Mouse (Mus musculus): ENCODE measurements around the gene Tfeb. TPM values are rescaled to one million over a fixed set of nuclear protein-coding genes. Genes with fewer than 3 reads are reported as not detected.

The Tfeb gene
- polyA plus RNA-seq, 1 experiment from 2014 or later, result 5.6 TPM

- Histone ChIP-seq H3K9me3 (ENCODE audit: control insufficient read depth, low read length) (no peaks in the 10 kb centered on the region), H3K27me3 (ENCODE audit: control insufficient read depth, insufficient read depth, low read length) (no peaks in the 10 kb centered on the region), H3K4me2 (ENCODE audit: low read depth, severe bottlenecking) (peak within 1 kb of the TSS; percentile 78), H3K4me1 (ENCODE audit: control insufficient read depth, insufficient read depth, low read length) (peaks cover 7% of the 10 kb centered on the region), H3K27ac (replicated peaks; ENCODE audit: low read depth, low read length) (no peak within 1 kb of the TSS; the same call in 1 of the 2 replicates), H3K4me3 (ENCODE audit: low read depth, low read length) (peak within 1 kb of the TSS; percentile 69), H3K9ac (ENCODE audit: low read length) (peak within 1 kb of the TSS; percentile 86), H3K36me3 (ENCODE audit: control insufficient read depth, insufficient read depth, low read length) (no peaks in the 10 kb centered on the region)
- no peak for DNase-seq (ENCODE audit: low spot score)
- WGBS, result 0% methylated on average over 3 of the region's 3 CpGs
- no peak for ATAC-seq (ENCODE audit: insufficient number of reproducible peaks, low FRiP score, low TSS enrichment, low read depth)
These were observed 42.6 kb upstream of the Tfeb start, which contains the start of gene Gm21981 for GRCm38 (mm10) chr17:47694442-47694502. Gm21981 (minus strand) TSS chr17:47694455.

GRCm38 (mm10) chr17:47694503-47695336 lies 42.1 kb upstream of the Tfeb start, which contains the start of gene Prickle4:
Prickle4 (minus strand) TSS chr17:47694736.
- ATAC-seq (ENCODE audit: insufficient number of reproducible peaks, low FRiP score, low TSS enrichment, low read depth), result peak; percentile 90

GRCm38 (mm10) chr17:47695337-47695710 lies 41.5 kb upstream of the Tfeb start:
- ATAC-seq (ENCODE audit: insufficient number of reproducible peaks, low FRiP score, low TSS enrichment, low read depth) (no peak), DNase-seq (ENCODE audit: low spot score) (no peak)
- peaks cover 6% of the 10 kb centered on the region for H3K4me1 ChIP-seq (ENCODE audit: control insufficient read depth, insufficient read depth, low read length)
- H3K4me2 ChIP-seq (ENCODE audit: low read depth, severe bottlenecking), result peak overlapping the region; percentile 78
- WGBS, result under 1% methylated on average over 20 of the region's 23 CpGs
- H3K9me3 ChIP-seq (ENCODE audit: control insufficient read depth, low read length), result no peaks in the 10 kb centered on the region
- H3K27ac ChIP-seq (replicated peaks; ENCODE audit: low read depth, low read length), result no peak overlapping the region; the same call in 1 of the 2 replicates
- peak overlapping the region; percentile 86 for H3K9ac ChIP-seq (ENCODE audit: low read length)
- H3K4me3 ChIP-seq (ENCODE audit: low read depth, low read length), result peak overlapping the region; percentile 69
- no peaks in the 10 kb centered on the region for H3K27me3 ChIP-seq (ENCODE audit: control insufficient read depth, insufficient read depth, low read length)
- no peaks in the 10 kb centered on the region for H3K36me3 ChIP-seq (ENCODE audit: control insufficient read depth, insufficient read depth, low read length)

More at GRCm38 (mm10) chr17:47694503-47695336, 42.1 kb upstream of the Tfeb start, which contains the start of gene Prickle4:
- Histone ChIP-seq H3K27ac (replicated peaks; ENCODE audit: low read depth, low read length) (no peak within 1 kb of the TSS; the same call in 1 of the 2 replicates), H3K4me3 (ENCODE audit: low read depth, low read length) (peak within 1 kb of the TSS; percentile 69), H3K9me3 (ENCODE audit: control insufficient read depth, low read length) (no peaks in the 10 kb centered on the region), H3K4me2 (ENCODE audit: low read depth, severe bottlenecking) (peak within 1 kb of the TSS; percentile 78), H3K36me3 (ENCODE audit: control insufficient read depth, insufficient read depth, low read length) (no peaks in the 10 kb centered on the region), H3K4me1 (ENCODE audit: control insufficient read depth, insufficient read depth, low read length) (peaks cover 6% of the 10 kb centered on the region), H3K27me3 (ENCODE audit: control insufficient read depth, insufficient read depth, low read length) (no peaks in the 10 kb centered on the region), H3K9ac (ENCODE audit: low read length) (peak within 1 kb of the TSS; percentile 86)
- peak; percentile 99 for DNase-seq (ENCODE audit: low spot score)
- WGBS, result under 1% methylated on average over 66 of the region's 82 CpGs

- Histone ChIP-seq H3K4me3 (ENCODE audit: low read depth, low read length) (no peak overlapping the region), H3K27ac (replicated peaks; ENCODE audit: low read depth, low read length) (no peak overlapping the region), H3K9me3 (ENCODE audit: control insufficient read depth, low read length) (no peaks in the 10 kb centered on the region), H3K27me3 (ENCODE audit: control insufficient read depth, insufficient read depth, low read length) (peaks cover 5% of the 10 kb centered on the region; the same call in 1 of the 2 replicates), H3K4me2 (ENCODE audit: low read depth, severe bottlenecking) (no peak overlapping the region), H3K36me3 (ENCODE audit: control insufficient read depth, insufficient read depth, low read length) (0 out of 2 replicates have a peak, but pooled peaks cover 2% of the 10 kb centered on the region), H3K4me1 (ENCODE audit: control insufficient read depth, insufficient read depth, low read length) (peaks cover 7% of the 10 kb centered on the region), H3K9ac (ENCODE audit: low read length) (no peak overlapping the region)
- 90% methylated on average over 10 of the region's 10 CpGs for WGBS
- DNase-seq (ENCODE audit: low spot score), result no peak
- ATAC-seq (ENCODE audit: insufficient number of reproducible peaks, low FRiP score, low TSS enrichment, low read depth), result no peak
These were observed 38.7 kb upstream of the Tfeb start for GRCm38 (mm10) chr17:47698156-47698555.

GRCm38 (mm10) chr17:47699055-47699454 lies 37.8 kb upstream of the Tfeb start:
- H3K9ac ChIP-seq (ENCODE audit: low read length), result no peak overlapping the region
- peaks cover 11% of the 10 kb centered on the region; the same call in 1 of the 2 replicates for H3K27me3 ChIP-seq (ENCODE audit: control insufficient read depth, insufficient read depth, low read length)
- 83% methylated on average over 2 of the region's 2 CpGs for WGBS
- 0 out of 2 replicates have a peak, but pooled peaks cover 3% of the 10 kb centered on the region for H3K36me3 ChIP-seq (ENCODE audit: control insufficient read depth, insufficient read depth, low read length)
- ATAC-seq (ENCODE audit: insufficient number of reproducible peaks, low FRiP score, low TSS enrichment, low read depth) (no peak), DNase-seq (ENCODE audit: low spot score) (no peak)
- no peak overlapping the region for H3K27ac ChIP-seq (replicated peaks; ENCODE audit: low read depth, low read length)
- H3K4me2 ChIP-seq (ENCODE audit: low read depth, severe bottlenecking), result no peak overlapping the region
- H3K4me1 ChIP-seq (ENCODE audit: control insufficient read depth, insufficient read depth, low read length), result peaks cover 6% of the 10 kb centered on the region
- H3K4me3 ChIP-seq (ENCODE audit: low read depth, low read length), result no peak overlapping the region
- H3K9me3 ChIP-seq (ENCODE audit: control insufficient read depth, low read length), result no peaks in the 10 kb centered on the region

- no peak overlapping the region for H3K4me2 ChIP-seq (ENCODE audit: low read depth, severe bottlenecking)
- no peak overlapping the region for H3K27ac ChIP-seq (replicated peaks; ENCODE audit: low read depth, low read length)
- 0 out of 2 replicates have a peak, but pooled peaks cover 8% of the 10 kb centered on the region for H3K4me1 ChIP-seq (ENCODE audit: control insufficient read depth, insufficient read depth, low read length)
- 79% methylated on average over 9 of the region's 9 CpGs for WGBS
- no peak overlapping the region for H3K9ac ChIP-seq (ENCODE audit: low read length)
- H3K27me3 ChIP-seq (ENCODE audit: control insufficient read depth, insufficient read depth, low read length), result peaks cover 11% of the 10 kb centered on the region; the same call in 1 of the 2 replicates
- DNase-seq (ENCODE audit: low spot score) (no peak), ATAC-seq (ENCODE audit: insufficient number of reproducible peaks, low FRiP score, low TSS enrichment, low read depth) (no peak)
- no peak overlapping the region for H3K4me3 ChIP-seq (ENCODE audit: low read depth, low read length)
- H3K9me3 ChIP-seq (ENCODE audit: control insufficient read depth, low read length), result no peaks in the 10 kb centered on the region
- H3K36me3 ChIP-seq (ENCODE audit: control insufficient read depth, insufficient read depth, low read length), result 0 out of 2 replicates have a peak, but pooled peaks cover 3% of the 10 kb centered on the region
These were observed 35.0 kb upstream of the Tfeb start for GRCm38 (mm10) chr17:47701793-47702192.

- no peak overlapping the region for H3K9ac ChIP-seq (ENCODE audit: low read length)
- 0 out of 2 replicates have a peak overlapping the region, but pooled peaks have one; percentile 10 for H3K4me2 ChIP-seq (ENCODE audit: low read depth, severe bottlenecking)
- WGBS, result 30% methylated on average over 28 of the region's 28 CpGs
- H3K27ac ChIP-seq (replicated peaks; ENCODE audit: low read depth, low read length), result no peak overlapping the region
- no peaks in the 10 kb centered on the region for H3K9me3 ChIP-seq (ENCODE audit: control insufficient read depth, low read length)
- H3K4me1 ChIP-seq (ENCODE audit: control insufficient read depth, insufficient read depth, low read length), result 0 out of 2 replicates have a peak, but pooled peaks cover 8% of the 10 kb centered on the region
- H3K4me3 ChIP-seq (ENCODE audit: low read depth, low read length), result no peak overlapping the region
- H3K27me3 ChIP-seq (ENCODE audit: control insufficient read depth, insufficient read depth, low read length), result peaks cover 11% of the 10 kb centered on the region; the same call in 1 of the 2 replicates
- no peak for DNase-seq (ENCODE audit: low spot score)
- 0 out of 2 replicates have a peak, but pooled peaks cover 3% of the 10 kb centered on the region for H3K36me3 ChIP-seq (ENCODE audit: control insufficient read depth, insufficient read depth, low read length)
- no peak for ATAC-seq (ENCODE audit: insufficient number of reproducible peaks, low FRiP score, low TSS enrichment, low read depth)
These were observed 34.1 kb upstream of the Tfeb start for GRCm38 (mm10) chr17:47702548-47703345.

GRCm38 (mm10) chr17:47703556-47703955 lies 33.3 kb upstream of the Tfeb start:
- Histone ChIP-seq H3K36me3 (ENCODE audit: control insufficient read depth, insufficient read depth, low read length) (0 out of 2 replicates have a peak, but pooled peaks cover 3% of the 10 kb centered on the region), H3K4me3 (ENCODE audit: low read depth, low read length) (no peak overlapping the region), H3K27ac (replicated peaks; ENCODE audit: low read depth, low read length) (no peak overlapping the region), H3K4me1 (ENCODE audit: control insufficient read depth, insufficient read depth, low read length) (0 out of 2 replicates have a peak, but pooled peaks cover 8% of the 10 kb centered on the region), H3K4me2 (ENCODE audit: low read depth, severe bottlenecking) (0 out of 2 replicates have a peak overlapping the region, but pooled peaks have one; percentile 10), H3K27me3 (ENCODE audit: control insufficient read depth, insufficient read depth, low read length) (peaks cover 11% of the 10 kb centered on the region; the same call in 1 of the 2 replicates), H3K9me3 (ENCODE audit: control insufficient read depth, low read length) (no peaks in the 10 kb centered on the region), H3K9ac (ENCODE audit: low read length) (no peak overlapping the region)
- peak; percentile 36 for DNase-seq (ENCODE audit: low spot score)
- ATAC-seq (ENCODE audit: insufficient number of reproducible peaks, low FRiP score, low TSS enrichment, low read depth), result no peak
- WGBS, result 17% methylated on average over 20 of the region's 20 CpGs
